ENCODE assay signal across 21 mouse cellular contexts in the genomic region with DNA sequence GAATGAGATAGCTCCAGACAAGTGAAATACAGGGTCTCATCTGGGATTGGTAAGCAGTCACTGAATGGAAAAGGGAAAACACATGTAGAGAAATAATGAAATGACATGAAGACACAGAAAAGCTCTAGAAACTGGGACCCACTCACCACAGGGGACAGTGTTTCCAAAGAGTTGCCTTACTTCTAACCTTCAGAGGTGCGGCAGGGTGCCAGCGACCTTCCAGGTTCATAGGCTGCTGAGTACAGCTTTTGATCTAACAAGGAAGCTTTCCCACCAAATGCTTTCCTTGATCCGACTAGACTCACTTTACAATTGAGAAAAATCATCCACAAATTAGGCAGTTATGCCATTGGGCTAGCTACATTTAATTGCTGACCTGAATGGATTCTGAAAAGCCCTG.
DNase-seq lines count a peak whose midpoint lies in the region; ATAC-seq and TF ChIP-seq lines count a peak whose summit lies in the region.
"Had no signal": no experiment of that assay in that cellular context is flagged by ENCODE, and none has a peak within 500 bp of the region (broad histone marks: within the 10 kb centered on the region; RNA-seq: fewer than 3 reads in every experiment).

No protein-coding gene starts in this region.

- no peak; the same call in 1 of the 2 replicates for ATAC-seq in forebrain, embryonic 13.5 days
- no peak for ATAC-seq in forebrain, embryonic 14.5 days
- ATAC-seq in midbrain, embryonic 11.5 days (ENCODE audit: low FRiP score): no peak
- ATAC-seq: intestine, embryonic 15.5 days had no signal

- DNase-seq in forebrain, embryonic 14.5 days (ENCODE audit: low spot score): no peak
- no peak for DNase-seq in midbrain, embryonic 10.5 days (ENCODE audit: low spot score)
- DNase-seq in midbrain, embryonic 11.5 days (ENCODE audit: low spot score, missing footprints): no peak
- peak; percentile 23 for DNase-seq in adrenal gland, postnatal 25 days
- peak; percentile 36 for DNase-seq in brain, embryonic 14.5 days (ENCODE audit: low read depth)
- DNase-seq in kidney, postnatal 4 days: no peak
- DNase-seq: cerebellum, adult 11 months; cerebellum, adult 8-10 months; cerebellum, postnatal 14 days; embryo, embryonic 11 days; gastrocnemius, postnatal 10 days; heart, adult 18-20 months; heart, postnatal 10 days; heart, postnatal 4 days; kidney, adult 18-20 months had no signal

- H3K4me1 ChIP-seq in forebrain, embryonic 13.5 days: peaks cover 24% of the 10 kb centered on the region
- H3K4me1 ChIP-seq in forebrain, embryonic 14.5 days (ENCODE audit: control insufficient read depth, insufficient read depth, low read length): peaks cover 13% of the 10 kb centered on the region
- H3K4me1 ChIP-seq in midbrain, embryonic 10.5 days: no peaks in the 10 kb centered on the region
- no peaks in the 10 kb centered on the region for H3K4me1 ChIP-seq in midbrain, embryonic 11.5 days (ENCODE audit: control insufficient read depth, insufficient read depth, low read length)
- H3K4me1 ChIP-seq: intestine, embryonic 15.5 days had no signal

- TF ChIP-seq POLR2A in brain, embryonic 14.5 days (IDR thresholded peaks at IDR 0.05; ENCODE audit: borderline replicate concordance, extremely low read depth, insufficient read depth, insufficient read length, poor library complexity, severe bottlenecking): no peak

- H3K36me3 ChIP-seq in forebrain, embryonic 13.5 days (ENCODE audit: poor library complexity, severe bottlenecking): peaks cover 9% of the 10 kb centered on the region; the same call in 1 of the 2 replicates
- H3K36me3 ChIP-seq in forebrain, embryonic 14.5 days (ENCODE audit: control insufficient read depth, insufficient read depth, low read length): no peaks in the 10 kb centered on the region
- H3K36me3 ChIP-seq in midbrain, embryonic 10.5 days: peaks cover 14% of the 10 kb centered on the region
- H3K36me3 ChIP-seq in midbrain, embryonic 11.5 days (ENCODE audit: control insufficient read depth, insufficient read depth, low read length): no peaks in the 10 kb centered on the region
- H3K36me3 ChIP-seq: intestine, embryonic 15.5 days had no signal

- no peaks in the 10 kb centered on the region for H3K27me3 ChIP-seq in forebrain, embryonic 13.5 days
- H3K27me3 ChIP-seq in forebrain, embryonic 14.5 days (replicated peaks; ENCODE audit: control insufficient read depth, insufficient read depth, low read length): no peaks in the 10 kb centered on the region
- no peaks in the 10 kb centered on the region for H3K27me3 ChIP-seq in midbrain, embryonic 10.5 days (ENCODE audit: low read depth, poor library complexity, severe bottlenecking)
- H3K27me3 ChIP-seq in midbrain, embryonic 11.5 days (ENCODE audit: control insufficient read depth, insufficient read depth, low read length): no peaks in the 10 kb centered on the region
- H3K27me3 ChIP-seq: embryonic facial prominence, embryonic 15.5 days; intestine, embryonic 15.5 days had no signal

- WGBS in forebrain, embryonic 13.5 days: 92% methylated on average over 3 of the region's 3 CpGs
- WGBS in forebrain, embryonic 14.5 days: 88% methylated on average over 3 of the region's 3 CpGs
- WGBS in midbrain, embryonic 10.5 days: 97% methylated on average over 3 of the region's 3 CpGs
- 97% methylated on average over 3 of the region's 3 CpGs for WGBS in midbrain, embryonic 11.5 days

- H3K9ac ChIP-seq in forebrain, embryonic 13.5 days: no peak overlapping the region
- no peak overlapping the region for H3K9ac ChIP-seq in forebrain, embryonic 14.5 days (ENCODE audit: low read length)
- H3K9ac ChIP-seq in midbrain, embryonic 11.5 days (ENCODE audit: low read length): no peak overlapping the region
- H3K9ac ChIP-seq: embryonic facial prominence, embryonic 15.5 days; hindbrain, embryonic 14.5 days; intestine, embryonic 15.5 days had no signal

- no peak overlapping the region for H3K4me3 ChIP-seq in forebrain, embryonic 13.5 days
- no peak overlapping the region for H3K4me3 ChIP-seq in forebrain, embryonic 14.5 days (ENCODE audit: low read depth, low read length)
- no peak overlapping the region for H3K4me3 ChIP-seq in midbrain, embryonic 10.5 days
- H3K4me3 ChIP-seq in midbrain, embryonic 11.5 days (ENCODE audit: low read depth, low read length): no peak overlapping the region
- H3K4me3 ChIP-seq: embryonic facial prominence, embryonic 15.5 days; erythroblast, embryonic 14.5 days; heart, embryonic 10.5 days; intestine, embryonic 15.5 days had no signal

- no peak for TF ChIP-seq CTCF in brain, embryonic 14.5 days (IDR thresholded peaks at IDR 0.05; ENCODE audit: borderline replicate concordance, extremely low read depth, insufficient read depth, insufficient read length)

- no peak overlapping the region for H3K4me2 ChIP-seq in forebrain, embryonic 13.5 days
- no peak overlapping the region for H3K4me2 ChIP-seq in forebrain, embryonic 14.5 days (ENCODE audit: low read length)
- H3K4me2 ChIP-seq in midbrain, embryonic 11.5 days: no peak overlapping the region
- H3K4me2 ChIP-seq: embryonic facial prominence, embryonic 15.5 days; hindbrain, embryonic 14.5 days; intestine, embryonic 15.5 days had no signal

- H3K27ac ChIP-seq in forebrain, embryonic 13.5 days: peak overlapping the region; percentile 62; the same call in 1 of the 2 replicates
- H3K27ac ChIP-seq in forebrain, embryonic 14.5 days (ENCODE audit: low read depth, low read length): no peak overlapping the region
- H3K27ac ChIP-seq in midbrain, embryonic 10.5 days (replicated peaks): 0 out of 2 replicates have a peak overlapping the region, but pooled peaks have one; percentile 46
- no peak overlapping the region for H3K27ac ChIP-seq in midbrain, embryonic 11.5 days (ENCODE audit: low read depth, low read length)
- H3K27ac ChIP-seq: embryonic facial prominence, embryonic 15.5 days; heart, embryonic 10.5 days; hindbrain, embryonic 14.5 days; intestine, embryonic 15.5 days had no signal

- no peaks in the 10 kb centered on the region; the same call in 1 of the 2 replicates for H3K9me3 ChIP-seq in forebrain, embryonic 13.5 days (replicated peaks)
- H3K9me3 ChIP-seq in forebrain, embryonic 14.5 days (replicated peaks; ENCODE audit: control insufficient read depth, low read length): no peaks in the 10 kb centered on the region
- H3K9me3 ChIP-seq in midbrain, embryonic 10.5 days (replicated peaks): peaks cover 6% of the 10 kb centered on the region; the same call in 1 of the 2 replicates
- H3K9me3 ChIP-seq in midbrain, embryonic 11.5 days (ENCODE audit: control insufficient read depth, low read length): no peaks in the 10 kb centered on the region
- H3K9me3 ChIP-seq: embryonic facial prominence, embryonic 15.5 days; heart, embryonic 10.5 days; intestine, embryonic 15.5 days had no signal

Comparison
In these comparisons a context has a peak if more than half of its experiments do, and no peak if none do; other contexts are left out.
1. H3K27ac ChIP-seq: peak in forebrain, embryonic 13.5 days (single experiment) and midbrain, embryonic 10.5 days (single experiment); none in forebrain, embryonic 14.5 days (single experiment) and midbrain, embryonic 11.5 days (single experiment).
2. DNase-seq: peak in adrenal gland, postnatal 25 days (single experiment) and brain, embryonic 14.5 days (single experiment); none in forebrain, embryonic 14.5 days (single experiment), midbrain, embryonic 10.5 days (single experiment), midbrain, embryonic 11.5 days (single experiment) and kidney, postnatal 4 days (0 of 2).